Mouse (Mus musculus) urinary bladder, postnatal 14 days (tissue): Measurements from ENCODE around the gene Unc5b.
"Not testable (repeated sequence)": the region's sequence is repeated elsewhere in the genome, so short reads cannot be mapped to it uniquely, and the experiment has no call there.

Experiments used
- DNase-seq: peaks from one replicate; pipeline ENCODE4 v3.0.0; 2021; ENCODE audit warnings: low spot score

Gene Unc5b

DNA sequence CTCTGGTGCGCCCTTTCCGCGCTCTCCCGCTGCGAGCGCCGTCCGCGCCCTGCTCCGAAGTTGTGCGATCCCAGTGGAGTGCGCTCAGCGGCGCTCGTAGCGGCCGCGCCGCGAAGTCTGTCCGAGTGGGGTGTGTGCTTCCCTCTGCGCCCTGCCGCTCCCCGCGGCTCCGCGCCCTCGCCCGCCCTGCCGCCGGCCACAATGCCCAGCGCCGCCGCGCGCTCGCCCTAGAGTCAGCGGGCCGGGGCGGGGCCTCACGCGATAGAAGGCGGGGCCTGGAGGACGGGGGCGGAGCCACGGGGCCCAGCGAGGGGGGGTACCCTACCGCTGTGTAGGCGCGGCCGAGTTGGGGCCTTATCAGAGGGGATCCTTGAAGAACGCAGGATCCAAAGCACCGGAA, at the start of gene Unc5b:
TSS of gene Unc5b (minus strand) at position 203 of the 400 bp plus-strand sequence.
- DNase-seq = peak; percentile 95

DNA sequence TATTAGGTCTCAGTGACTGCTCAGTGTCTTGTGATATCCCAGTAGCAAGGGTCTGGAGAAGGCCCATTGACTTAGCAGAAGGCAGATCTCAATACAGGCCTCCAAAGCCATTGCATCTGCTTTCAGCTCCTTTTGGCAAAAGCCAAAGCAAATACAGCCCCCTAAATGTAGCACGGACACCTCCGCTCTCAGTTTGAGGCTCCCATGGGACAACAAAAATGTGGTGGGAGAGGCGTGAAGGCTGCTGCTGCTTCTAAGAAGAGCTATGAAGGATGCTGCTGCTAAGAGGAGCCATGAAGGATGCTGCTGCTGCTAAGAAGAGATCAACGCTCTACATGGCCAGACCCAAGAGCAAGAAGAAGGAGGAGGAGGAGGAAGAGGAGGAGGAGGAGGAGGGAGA, 48.4 kb upstream of the Unc5b start:
- no peak for DNase-seq

DNA sequence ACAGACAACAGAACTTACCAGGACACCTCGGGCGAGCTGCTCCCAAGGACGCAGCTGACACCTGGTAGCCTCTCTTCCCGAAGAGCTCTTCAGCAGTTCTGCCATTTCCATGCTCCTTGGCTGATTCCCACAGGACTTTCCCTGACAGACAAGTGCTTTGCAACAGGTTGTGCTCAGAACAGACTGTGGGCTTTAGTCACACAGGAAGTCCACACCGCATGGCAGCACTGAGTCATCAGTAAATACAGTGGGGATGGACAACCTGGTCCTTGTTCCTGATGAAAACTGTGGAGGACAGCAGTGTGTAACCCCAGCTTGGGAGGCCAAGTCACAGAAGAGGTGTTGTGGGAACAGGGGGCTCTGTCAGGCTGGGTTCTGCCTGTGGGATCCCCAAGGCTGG, 45.7 kb upstream of the Unc5b start:
- no peak for DNase-seq

DNA sequence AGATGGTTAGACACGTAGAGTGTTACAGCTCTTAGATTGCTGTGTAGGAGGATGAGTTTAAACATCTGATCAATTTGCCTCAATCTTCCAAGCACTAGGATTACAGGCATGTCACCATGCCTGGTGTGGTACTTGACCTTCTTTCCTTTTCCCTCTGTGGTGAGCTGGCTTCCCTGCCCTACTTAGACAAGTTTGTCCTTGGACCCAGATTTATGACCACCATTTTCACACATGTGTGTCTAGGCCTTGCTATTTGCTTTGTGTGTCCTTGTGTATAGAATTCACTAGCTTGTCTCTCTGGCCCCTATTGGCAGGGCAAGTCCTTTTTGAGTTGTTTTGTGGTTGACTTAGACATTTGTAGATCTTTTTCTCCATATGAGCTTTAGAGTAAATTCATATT, 43.6 kb upstream of the Unc5b start:
- DNase-seq = no peak

DNA sequence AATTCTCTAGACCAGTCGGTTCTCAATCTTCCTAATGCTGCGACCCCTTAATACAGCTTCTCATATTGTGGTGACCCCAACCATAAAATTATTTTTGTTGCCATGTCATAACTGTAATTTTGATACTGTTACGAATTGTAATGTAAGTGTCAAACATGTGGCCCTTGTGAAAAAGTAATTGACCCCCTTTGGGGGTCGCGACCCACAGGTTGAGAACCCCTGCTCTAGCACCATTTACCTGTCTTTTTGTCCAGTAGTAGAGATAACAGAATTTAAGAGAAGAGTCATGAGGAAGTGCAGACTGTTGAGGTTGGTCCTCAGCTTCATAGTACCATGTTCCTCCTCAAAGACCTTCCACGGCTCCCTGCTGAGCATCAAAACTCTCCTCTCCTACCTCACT, 31.9 kb upstream of the Unc5b start:
- no peak for DNase-seq

DNA sequence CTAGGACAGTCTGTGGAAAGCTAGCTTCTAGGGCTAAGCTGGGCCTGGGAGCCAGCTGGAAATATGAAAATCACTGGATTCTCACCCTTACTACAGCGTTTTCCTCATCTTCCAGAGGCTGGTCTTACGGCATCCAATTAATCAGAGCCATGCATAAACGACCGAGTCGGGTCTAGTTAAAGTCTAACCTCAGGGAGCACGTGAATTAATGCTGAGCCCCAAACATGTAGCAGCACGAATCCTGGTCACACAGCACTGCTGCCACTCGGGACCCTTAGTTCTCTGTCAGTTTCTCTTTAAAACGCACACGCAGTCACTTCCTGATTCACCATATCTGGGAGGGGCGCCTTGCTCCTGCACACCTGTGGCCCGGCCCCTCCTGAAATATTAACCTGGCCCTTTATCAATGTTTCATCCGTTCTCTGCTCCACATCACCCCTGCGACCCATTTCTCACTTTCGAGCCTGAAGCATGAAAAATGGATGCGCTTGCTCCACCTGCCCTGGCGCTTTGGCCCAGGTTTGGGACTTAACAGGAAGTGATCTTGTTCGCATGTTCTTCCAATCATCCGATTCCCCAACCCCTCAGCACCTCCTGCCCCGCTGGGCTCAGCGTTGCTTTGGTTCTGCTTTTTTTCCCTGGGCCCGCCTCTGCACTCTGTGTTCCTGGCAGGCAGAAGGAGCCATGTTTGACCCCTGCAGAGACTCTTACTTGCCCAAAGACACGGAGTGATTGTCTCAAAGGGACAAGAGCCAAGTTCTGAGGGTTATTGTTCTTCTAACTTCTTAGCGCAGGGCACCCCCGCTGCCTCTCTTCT, 31.3 kb upstream of the Unc5b start:
- no peak for DNase-seq

DNA sequence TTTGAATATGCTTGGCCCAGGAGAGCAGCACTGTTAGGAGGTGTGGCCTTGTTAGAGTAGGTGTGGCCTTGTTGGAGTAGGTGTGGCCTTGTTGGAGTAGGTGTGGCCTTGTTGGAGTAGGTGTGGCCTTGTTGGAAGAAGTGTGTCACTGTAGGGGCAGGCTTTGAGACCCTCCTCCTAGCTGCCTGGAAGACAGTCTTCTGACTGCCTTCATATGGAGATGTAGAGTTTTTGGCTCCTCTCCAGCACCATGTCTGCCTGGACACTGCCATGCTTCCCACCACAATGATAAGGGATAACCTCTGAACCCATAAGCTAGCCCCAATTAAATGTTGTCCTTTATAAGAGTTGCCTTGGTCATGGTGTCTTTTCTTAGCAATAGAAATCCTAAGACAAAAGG, 13.9 kb upstream of the Unc5b start:
- not testable (repeated sequence) for DNase-seq

DNA sequence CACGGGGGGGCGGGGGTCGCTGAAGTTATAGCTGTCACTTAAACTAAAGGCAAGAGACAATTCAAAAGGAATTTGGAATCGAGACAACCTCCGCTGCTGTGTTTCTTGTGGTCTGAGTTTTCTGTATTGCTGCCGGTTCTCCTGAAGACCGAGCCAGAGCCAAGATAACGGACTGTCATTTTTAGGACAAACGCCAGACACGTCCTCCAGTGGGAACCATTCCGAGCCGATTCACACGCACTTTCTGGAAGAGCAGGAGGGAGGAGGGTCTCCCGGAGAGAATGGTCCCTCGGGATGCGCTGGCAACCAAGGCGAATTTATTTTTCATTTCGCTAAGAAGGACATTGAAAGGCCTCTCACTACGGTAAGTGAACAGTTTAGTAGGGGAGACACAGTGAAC, 7.4 kb upstream of the Unc5b start:
- DNase-seq = no peak

DNA sequence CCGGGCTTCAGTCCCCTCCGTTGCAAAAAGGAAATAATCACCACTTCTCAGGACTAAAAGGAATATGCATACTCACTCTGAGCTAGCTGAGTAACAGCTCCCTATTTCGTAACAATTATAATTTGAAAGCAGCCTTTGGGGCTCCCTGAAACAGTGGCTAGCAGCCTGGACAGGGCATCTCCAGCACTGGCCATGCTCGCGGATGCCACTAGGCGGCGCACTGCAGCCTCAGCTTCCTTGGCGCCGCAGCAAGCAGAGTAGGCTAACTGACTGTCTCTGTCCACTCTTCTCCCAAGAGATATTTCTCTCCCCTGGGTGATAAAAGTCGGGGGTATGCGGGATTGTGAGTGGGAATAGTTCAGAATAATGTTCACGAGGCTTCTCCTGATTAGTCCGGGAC, 3.6 kb upstream of the Unc5b start:
- peak; percentile 86 for DNase-seq

DNA sequence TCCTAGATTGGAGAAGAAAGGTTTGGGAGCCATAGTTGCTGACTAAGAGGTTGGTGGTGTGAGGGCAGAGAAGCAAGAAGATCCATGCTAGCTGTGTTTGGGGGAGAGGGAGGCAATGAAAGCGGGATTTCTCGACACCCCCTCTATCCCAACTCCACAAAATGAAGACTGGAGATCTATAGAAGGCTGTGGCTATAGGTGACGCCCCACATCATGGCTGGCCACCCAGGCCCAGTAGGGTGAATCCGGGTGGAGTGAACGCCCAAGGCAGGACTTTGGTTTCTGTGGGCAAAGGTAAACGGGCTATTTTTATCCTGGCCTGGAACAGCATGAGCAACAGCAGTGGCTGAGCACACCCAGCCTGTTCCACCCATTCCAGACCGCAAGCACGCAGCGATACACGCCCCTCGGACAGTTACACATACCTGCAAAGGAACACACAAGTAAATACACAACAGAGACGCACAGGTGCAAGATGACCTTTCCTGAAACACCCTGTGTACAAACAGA, 1.3 kb upstream of the Unc5b start:
- peak; percentile 54 for DNase-seq

DNA sequence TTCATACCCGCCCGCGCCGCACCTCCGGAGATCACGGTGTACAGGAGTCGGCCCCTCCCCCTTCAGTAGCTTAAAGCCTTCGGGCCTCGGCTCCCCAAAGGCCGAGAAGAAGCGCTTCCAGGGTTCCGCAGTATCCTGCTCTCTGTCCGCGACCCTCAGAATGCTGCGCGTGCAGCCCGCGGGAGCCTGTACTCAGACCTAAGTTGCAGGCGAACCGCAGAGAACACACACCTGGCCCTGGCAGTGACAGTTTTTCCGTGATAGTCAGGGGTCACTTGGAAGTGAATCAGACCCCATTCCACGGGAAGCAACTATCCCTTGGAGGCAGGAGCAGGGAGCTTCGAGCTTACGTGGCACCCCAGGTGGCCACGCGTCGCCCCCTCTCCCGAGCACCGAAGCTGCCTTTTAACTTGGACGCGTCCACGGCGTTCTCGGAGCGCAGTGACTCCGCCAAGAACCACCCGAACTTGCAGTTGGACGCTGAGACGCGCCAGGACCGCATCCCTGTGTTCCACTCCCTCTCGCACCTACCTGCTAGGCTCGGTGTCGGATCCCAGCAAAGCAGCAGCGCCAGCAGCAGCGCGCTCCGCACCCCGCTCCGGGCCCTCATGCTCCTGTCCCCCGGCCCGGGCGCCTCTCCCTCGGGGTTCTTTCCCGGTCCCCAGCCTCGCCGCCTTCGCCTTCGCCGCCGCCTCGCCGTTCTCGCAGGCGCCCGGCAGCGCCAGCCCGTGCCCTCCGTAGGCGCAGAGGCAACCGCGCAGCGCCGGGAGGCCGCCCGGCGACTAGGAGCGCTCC, 628 bp downstream of the Unc5b start:
- DNase-seq = peak; percentile 60

DNA sequence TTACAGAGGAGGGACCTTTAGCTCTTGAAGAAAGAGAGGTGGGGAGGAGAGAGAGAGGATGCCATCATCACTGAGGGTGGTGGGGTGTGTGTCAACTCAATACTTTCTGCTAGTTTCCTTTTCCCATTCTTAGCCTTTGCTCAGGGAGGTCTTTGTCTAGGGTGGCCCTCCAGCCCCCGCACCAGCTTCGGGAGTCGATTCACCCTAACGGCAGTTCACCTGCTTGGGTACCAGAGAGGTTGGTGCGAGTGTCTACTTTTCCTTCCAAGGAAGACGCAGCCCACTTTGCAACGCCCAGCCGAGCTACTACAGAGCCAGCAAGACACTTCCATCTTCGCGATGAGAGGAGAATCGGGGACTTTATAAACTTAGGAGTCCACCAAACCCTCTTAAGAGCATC, 1.4 kb downstream of the Unc5b start:
- DNase-seq = no peak

DNA sequence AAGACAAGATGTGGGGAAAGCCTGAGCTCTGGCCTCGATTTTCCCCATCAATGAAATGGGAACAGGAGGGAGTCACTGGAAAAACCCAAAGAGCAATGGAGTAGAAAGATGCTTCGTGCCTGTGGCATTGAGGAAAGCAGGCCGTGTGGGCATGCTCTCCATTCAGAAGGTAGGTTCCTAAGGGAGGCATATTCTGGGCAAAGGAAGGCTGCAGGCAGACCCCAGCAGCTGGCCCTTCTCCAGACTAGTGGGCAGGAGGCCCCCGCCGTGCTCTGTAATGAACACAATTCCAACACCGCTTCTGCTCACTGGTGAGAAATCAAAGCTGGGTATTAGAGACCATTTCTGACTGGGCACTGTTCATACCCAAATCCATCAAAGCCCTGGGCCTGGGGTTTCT, 2.3 kb downstream of the Unc5b start:
- no peak for DNase-seq

DNA sequence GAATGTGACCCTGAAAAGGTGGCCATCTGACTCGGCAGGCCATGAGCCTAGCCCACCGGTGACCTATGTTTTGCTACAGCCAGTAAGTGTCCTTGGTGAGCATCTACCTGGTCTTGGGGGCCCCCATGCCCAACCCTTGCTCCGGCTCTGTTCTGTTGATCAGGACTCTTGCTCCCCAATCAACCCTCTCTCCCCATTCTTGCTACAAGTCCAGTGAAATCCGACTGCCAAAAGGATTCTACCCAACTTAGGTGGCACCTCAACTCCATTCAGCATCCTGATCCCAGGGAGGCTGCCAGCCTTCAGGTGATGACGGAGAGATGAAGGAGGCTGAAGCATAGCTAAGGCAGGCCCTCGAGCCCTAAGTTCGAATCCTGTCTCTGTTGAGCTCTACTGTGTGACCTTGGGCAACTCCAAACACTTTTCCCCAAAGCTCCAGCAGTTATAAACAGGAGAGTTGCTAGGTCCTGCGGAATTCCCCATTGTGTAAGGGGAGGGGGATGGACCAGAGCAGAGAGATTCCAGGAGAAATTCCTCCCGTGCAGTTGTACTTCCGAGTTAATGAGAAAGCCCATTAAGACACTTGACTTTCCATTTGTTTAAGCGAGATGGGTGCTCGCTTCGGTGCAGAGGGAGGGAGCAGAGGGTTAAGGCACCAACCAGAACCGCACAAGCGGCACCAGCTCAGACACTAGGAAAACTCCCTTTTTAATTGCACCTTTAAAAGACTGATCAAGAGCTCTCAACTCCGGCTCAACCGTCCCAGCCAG, 3.3 kb downstream of the Unc5b start:
- no peak for DNase-seq

DNA sequence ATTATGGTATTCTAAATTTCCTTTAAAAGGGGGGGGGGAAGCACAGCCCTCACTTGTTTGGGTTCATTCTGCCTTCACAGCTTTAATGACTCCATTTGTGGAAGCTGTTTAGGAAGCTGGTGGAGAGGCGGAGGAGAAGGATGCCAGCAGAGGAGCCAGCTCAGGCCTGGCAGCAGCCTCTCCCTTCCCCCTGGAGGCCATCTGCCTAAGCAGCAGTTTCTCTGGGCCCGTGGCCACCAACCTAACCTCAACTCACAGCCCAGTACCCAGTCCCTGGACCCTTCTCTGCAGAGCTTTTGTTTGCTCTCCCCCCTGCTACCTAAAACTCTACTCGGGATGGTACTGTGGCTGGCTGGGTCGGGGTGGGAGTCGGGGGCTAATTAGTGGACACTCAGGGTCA, 4.1 kb downstream of the Unc5b start:
- no peak for DNase-seq

DNA sequence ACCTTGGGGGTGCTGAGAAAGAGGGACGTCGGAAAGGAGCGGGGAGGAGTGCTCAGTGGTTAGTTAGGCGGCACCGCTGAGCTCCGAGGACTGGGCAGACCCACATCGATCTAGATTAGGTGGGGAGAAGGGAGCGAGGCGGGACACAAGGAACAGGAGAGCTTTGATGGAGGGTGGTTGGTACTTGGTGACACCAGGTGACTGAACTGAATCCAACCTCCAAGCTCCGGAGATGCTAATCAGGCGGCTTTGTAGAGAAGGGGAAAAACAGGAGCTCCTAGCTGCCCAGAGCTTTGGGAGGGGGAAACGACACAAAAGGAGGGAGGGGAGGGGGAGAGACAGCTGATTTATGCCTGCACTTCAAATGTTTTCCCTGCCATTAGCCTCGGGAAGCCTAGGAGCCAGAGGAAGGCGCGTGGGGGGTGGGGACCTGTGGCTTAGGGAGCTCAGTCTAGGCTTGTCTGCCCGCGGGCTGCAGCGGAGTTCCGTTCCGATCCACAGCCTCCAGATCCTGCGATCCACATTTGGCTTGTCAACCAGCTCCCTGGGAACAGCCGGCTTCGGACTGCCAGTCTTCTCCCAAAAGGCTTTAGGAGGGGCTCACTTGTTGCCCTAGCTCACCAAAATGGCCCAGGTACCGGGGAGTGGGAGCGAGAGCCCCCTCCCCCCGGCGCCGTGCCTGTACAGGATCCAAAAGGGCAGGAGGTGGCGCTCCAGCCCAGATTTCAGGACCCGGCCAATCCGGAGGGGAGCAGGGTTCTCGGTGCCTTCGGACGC, 4.7 kb downstream of the Unc5b start:
- DNase-seq = peak; percentile 77

DNA sequence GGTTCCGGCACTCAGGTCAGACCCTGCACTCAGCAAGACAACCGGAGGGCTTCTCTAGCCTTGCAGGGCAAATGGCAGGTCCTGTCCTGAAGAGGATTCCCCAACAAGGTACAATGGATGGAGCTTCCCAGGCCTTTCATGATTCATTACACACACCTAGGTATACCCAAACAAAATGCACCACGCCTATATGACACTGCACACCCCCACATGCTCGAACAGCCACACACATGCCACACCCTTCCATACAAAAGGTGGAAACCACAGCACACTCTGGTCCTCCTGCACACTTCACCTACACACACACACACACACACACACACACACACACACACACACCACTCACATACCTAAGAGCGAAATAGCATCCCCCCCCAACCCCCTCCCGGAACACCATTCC, 5.4 kb downstream of the Unc5b start:
- DNase-seq = no peak

DNA sequence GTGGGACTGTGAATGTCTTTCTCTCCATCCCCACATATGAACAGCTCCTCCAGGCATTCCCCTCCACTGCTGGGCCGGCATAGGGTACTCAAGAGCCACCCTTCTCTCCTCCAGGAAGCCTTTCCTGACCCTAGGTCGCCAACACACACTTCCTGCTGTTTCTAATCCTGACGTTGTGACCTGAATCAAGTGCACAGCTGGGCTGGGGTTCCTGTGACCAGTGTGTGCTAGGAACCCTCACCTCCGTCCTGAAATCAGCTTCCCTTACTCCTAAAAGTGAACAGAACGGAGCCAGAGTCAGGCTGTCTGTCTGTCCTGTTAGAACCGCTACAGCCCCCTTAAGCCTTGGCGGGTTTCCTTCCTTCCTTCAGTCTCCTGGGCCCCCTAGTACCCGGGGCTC, 7.6 kb downstream of the Unc5b start:
- no peak for DNase-seq

DNA sequence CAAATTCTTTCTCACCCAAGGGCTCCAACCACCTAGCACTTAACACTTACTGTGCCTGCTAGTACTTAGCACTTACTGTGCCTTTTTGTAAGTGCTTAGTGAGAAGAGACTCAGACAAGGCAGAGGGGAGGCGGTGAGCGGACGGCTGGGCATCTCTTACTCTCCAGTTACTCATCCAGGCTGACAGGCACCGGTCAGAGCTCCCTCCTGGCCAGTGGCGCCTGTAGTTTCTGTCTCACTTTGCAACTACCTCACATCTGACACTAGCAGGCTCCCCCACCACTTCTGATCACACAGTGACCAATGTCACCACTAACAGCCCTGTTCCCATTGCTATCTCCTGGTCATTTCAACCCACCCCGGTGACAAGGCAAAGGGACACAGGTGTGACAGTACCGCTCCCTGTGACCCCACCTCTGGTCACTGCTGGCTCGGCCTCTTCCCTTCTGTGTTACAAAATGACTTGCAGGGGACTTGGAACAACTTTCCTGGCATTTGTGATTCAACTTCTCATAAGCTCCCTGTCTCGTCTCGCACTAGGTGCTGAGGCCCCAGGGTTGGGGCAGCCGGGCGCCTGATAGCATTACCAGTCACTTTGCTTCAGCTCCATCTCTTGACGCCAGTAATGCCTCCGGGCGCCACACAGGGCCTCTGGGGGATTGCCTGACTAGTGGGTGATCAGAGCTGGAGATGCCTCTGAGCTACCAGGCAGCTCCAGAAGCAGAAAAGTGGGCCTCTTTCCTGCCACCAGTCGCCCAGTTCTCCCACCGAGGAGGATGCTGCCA, 8.5 kb downstream of the Unc5b start:
- DNase-seq = peak; percentile 6

DNA sequence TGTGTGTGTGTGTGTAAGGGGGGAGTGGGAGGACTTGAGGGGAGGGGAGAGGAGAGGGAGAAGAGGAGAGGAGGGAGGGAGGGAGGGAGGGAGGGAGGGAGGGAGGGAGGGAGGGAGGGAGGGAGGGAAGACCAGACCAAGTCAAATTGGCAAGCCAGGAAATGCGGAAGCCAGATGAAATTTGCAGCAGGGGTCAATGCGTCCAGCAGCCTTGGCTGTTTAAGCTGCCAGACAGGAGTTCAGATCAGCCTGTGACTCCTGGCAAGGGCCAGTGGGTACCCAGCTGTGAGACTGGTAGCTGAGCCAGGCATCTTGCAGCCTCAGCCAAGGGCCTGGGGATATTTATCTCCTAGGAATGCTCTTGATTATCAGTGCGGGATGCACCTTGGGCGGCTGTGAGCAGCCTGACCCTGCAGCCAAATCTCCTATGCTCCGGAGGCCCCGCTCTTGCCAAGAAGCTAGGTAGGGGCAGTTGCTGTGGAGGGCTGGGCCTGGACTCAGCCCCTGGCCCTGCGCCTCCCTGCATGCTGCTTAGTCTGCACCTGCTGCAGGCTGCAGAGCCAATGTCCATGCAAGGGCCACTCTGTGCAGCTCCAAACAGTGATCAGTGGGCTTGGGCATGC, 9.5 kb downstream of the Unc5b start:
- DNase-seq = peak; percentile 24
